Mouse (Mus musculus) layer of hippocampus, postnatal 25 days (tissue): ENCODE data around the gene Nfkbid. TPM values are rescaled to one million over a fixed set of nuclear protein-coding genes. Genes with fewer than 3 reads are reported as not detected.
"Not testable (repeated sequence)": the region's sequence is repeated elsewhere in the genome, so short reads cannot be mapped to it uniquely, and the experiment has no call there.

Experiments
- DNase-seq, 2 experiments: peaks; one replicate each; pipeline ENCODE4 v3.0.0; 2022; ENCODE audit warnings: mixed read lengths in 2 of 2, low spot score in 1 of 2; ENCODE audit errors: extremely low spot score in 1 of 2
- total RNA-seq, 2 experiments: library from RNA; stranded (reverse); gene quantifications; 2 replicates each; pipeline ENCODE4 v1.2.3; 2021

The Nfkbid gene
- total RNA-seq, 2 experiments from 2014 or later = 2.9 to 3.0 TPM

GRCm38 (mm10) chr7:30459484-30459883 is 38.0 kb downstream of the Nfkbid start:
- no peak for DNase-seq

- DNase-seq = no peak
Measured at GRCm38 (mm10) chr7:30463568-30463967, 42.0 kb downstream of the Nfkbid start.

- no peak for DNase-seq
Measured at GRCm38 (mm10) chr7:30463996-30464395, 42.5 kb downstream of the Nfkbid start.

GRCm38 (mm10) chr7:30464816-30465300 is 43.3 kb downstream of the Nfkbid start:
- no peak for DNase-seq

GRCm38 (mm10) chr7:30472411-30472810 is 50.9 kb downstream of the Nfkbid start:
- peak in 1 of 2 experiments; percentile 53 for DNase-seq

- no peak for DNase-seq
Measured at GRCm38 (mm10) chr7:30474999-30475398, 53.5 kb downstream of the Nfkbid start.

GRCm38 (mm10) chr7:30476136-30476535 is 54.6 kb downstream of the Nfkbid start:
- DNase-seq = not testable (repeated sequence)

GRCm38 (mm10) chr7:30477415-30478381 is 56.2 kb downstream of the Nfkbid start:
- peak in 1 of 2 experiments; percentile 36 for DNase-seq

Other genes starting within 250 kb of the Nfkbid start
- 1 to 10 TPM; 2.8 to 5.0 TPM for gene Cox7a1, start 237.6 kb upstream of the Nfkbid start, total RNA-seq
- gene Capns1, start 222.9 kb upstream of the Nfkbid start, total RNA-seq = 100 to 1,000 TPM; 206 to 218 TPM
- gene Polr2i, start 189.8 kb upstream of the Nfkbid start, total RNA-seq = 10 to 100 TPM; 60.0 to 64.5 TPM
- 100 to 1,000 TPM; 115 to 136 TPM for gene Tbcb, start 189.5 kb upstream of the Nfkbid start, total RNA-seq
- not detected for gene Ovol3, start 186.0 kb upstream of the Nfkbid start, total RNA-seq
- under 1 TPM; 0.22 to 0.73 TPM for gene Thap8, start 141.6 kb upstream of the Nfkbid start, total RNA-seq
- gene Wdr62, start 141.3 kb upstream of the Nfkbid start, total RNA-seq = 1 to 10 TPM; 1.4 to 1.7 TPM
- gene Clip3, start 130.0 kb upstream of the Nfkbid start, total RNA-seq = 100 to 1,000 TPM; 437 to 515 TPM
- 10 to 100 TPM; 47.1 to 55.1 TPM for gene Alkbh6, start 113.0 kb upstream of the Nfkbid start, total RNA-seq
- 10 to 100 TPM in 1 of 2 experiments, 1 to 10 TPM in 1; 6.4 to 13.1 TPM for gene Syne4, start 106.9 kb upstream of the Nfkbid start, total RNA-seq
- gene E130208F15Rik, start 100.0 kb upstream of the Nfkbid start, total RNA-seq = under 1 TPM; 0.15 to 0.75 TPM
- gene Sdhaf1, start 97.8 kb upstream of the Nfkbid start, total RNA-seq = 1 to 10 TPM; 7.8 to 7.9 TPM
- gene Lrfn3, start 59.0 kb upstream of the Nfkbid start, total RNA-seq = 10 to 100 TPM; 33.6 to 34.7 TPM
- 10 to 100 TPM; 28.8 to 31.4 TPM for gene Tyrobp, start 8.0 kb upstream of the Nfkbid start, total RNA-seq
- 1 to 10 TPM in 1 of 2 experiments, under 1 TPM in 1; 0.98 to 1.0 TPM for gene Hcst, start 1.9 kb upstream of the Nfkbid start, total RNA-seq
- 1,000 to 10,000 TPM; 1,227 to 1,377 TPM for gene Aplp1, start 23.8 kb downstream of the Nfkbid start, total RNA-seq
- gene Kirrel2, start 36.0 kb downstream of the Nfkbid start, total RNA-seq = 10 to 100 TPM; 15.3 to 16.4 TPM
- 1 to 10 TPM; 1.8 to 2.2 TPM for gene Nphs1, start 36.6 kb downstream of the Nfkbid start, total RNA-seq
- gene Prodh2, start 71.9 kb downstream of the Nfkbid start, total RNA-seq = not detected
- 100 to 1,000 TPM; 103 to 132 TPM for gene Arhgap33, start 113.3 kb downstream of the Nfkbid start, total RNA-seq
- gene Hspb6, start 130.4 kb downstream of the Nfkbid start, total RNA-seq = 1 to 10 TPM; 3.4 to 4.3 TPM
- gene Proser3, start 130.6 kb downstream of the Nfkbid start, total RNA-seq = 1 to 10 TPM; 3.5 to 3.6 TPM
- 10 to 100 TPM; 36.8 to 44.9 TPM for gene Lin37, start 138.1 kb downstream of the Nfkbid start, total RNA-seq
- gene U2af1l4, start 141.6 kb downstream of the Nfkbid start, total RNA-seq = 10 to 100 TPM; 69.8 to 72.5 TPM
- 1 to 10 TPM; 6.8 to 8.8 TPM for gene Gm49396, start 141.6 kb downstream of the Nfkbid start, total RNA-seq
- 10 to 100 TPM; 76.0 to 92.1 TPM for gene Psenen, start 141.9 kb downstream of the Nfkbid start, total RNA-seq
- 1 to 10 TPM; 4.7 to 5.2 TPM for gene Igflr1, start 143.7 kb downstream of the Nfkbid start, total RNA-seq
- gene Kmt2b, start 167.0 kb downstream of the Nfkbid start, total RNA-seq = 10 to 100 TPM; 39.1 to 57.1 TPM
- gene Zbtb32, start 177.2 kb downstream of the Nfkbid start, total RNA-seq = not detected
- gene Upk1a, start 191.1 kb downstream of the Nfkbid start, total RNA-seq = under 1 TPM in 1 of 2 experiments, not detected in 1; 0.20 TPM
- 100 to 1,000 TPM; 631 to 741 TPM for gene Cox6b1, start 204.4 kb downstream of the Nfkbid start, total RNA-seq
- not detected for gene Etv2, start 214.1 kb downstream of the Nfkbid start, total RNA-seq
- gene Rbm42, start 228.6 kb downstream of the Nfkbid start, total RNA-seq = 10 to 100 TPM; 75.3 to 81.5 TPM
- gene Haus5, start 243.3 kb downstream of the Nfkbid start, total RNA-seq = 1 to 10 TPM; 4.2 to 6.6 TPM
- not detected for gene Pmis2, start 249.9 kb downstream of the Nfkbid start, total RNA-seq